ENCODE assay signal across 11 mouse cellular contexts in the genomic region with DNA sequence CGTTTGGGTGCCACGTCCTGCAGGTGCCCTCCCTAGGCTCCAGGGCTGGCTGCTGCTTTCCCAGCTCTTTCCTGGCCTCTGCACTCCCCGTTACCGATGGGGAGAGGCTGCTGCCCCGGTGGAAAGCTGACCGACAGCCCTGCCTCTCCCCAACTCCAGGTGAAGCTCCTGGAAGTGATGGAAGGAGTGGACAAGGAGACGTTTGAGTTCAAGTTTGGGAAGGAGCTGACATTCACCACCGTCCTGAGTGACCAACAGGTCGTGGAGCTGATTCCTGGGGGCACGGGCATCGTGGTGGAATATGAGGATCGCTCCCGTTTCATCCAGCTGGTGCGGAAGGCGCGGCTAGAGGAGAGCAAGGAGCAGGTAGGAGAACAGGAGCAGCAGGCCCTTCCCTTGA.
"Had no signal": no experiment of that assay in that cellular context is flagged by ENCODE, and none has a peak within 500 bp of the region (broad histone marks: within the 10 kb centered on the region; RNA-seq: fewer than 3 reads in every experiment).

No protein-coding gene starts in this region.

- DNase-seq: right cerebral cortex, postnatal 4 days; thymus, adult 18-20 months had no signal

- H3K9ac ChIP-seq: liver, embryonic 15.5 days; liver, postnatal 0 days; lung, embryonic 15.5 days; neural tube, embryonic 13.5 days; neural tube, embryonic 15.5 days had no signal

- H3K4me1 ChIP-seq: lung, embryonic 15.5 days; neural tube, embryonic 15.5 days had no signal

- H3K27me3 ChIP-seq: lung, embryonic 15.5 days; megakaryocyte, embryonic 14.5 days; neural tube, embryonic 13.5 days; neural tube, embryonic 15.5 days had no signal

- H3K27ac ChIP-seq: liver, embryonic 15.5 days; lung, embryonic 15.5 days; macrophage; neural tube, embryonic 13.5 days; neural tube, embryonic 15.5 days had no signal

- H3K4me2 ChIP-seq: liver, embryonic 15.5 days; lung, embryonic 15.5 days; midbrain, embryonic 11.5 days; neural tube, embryonic 13.5 days; neural tube, embryonic 15.5 days had no signal

- H3K4me3 ChIP-seq: liver, embryonic 15.5 days; lung, embryonic 15.5 days; myocyte; neural tube, embryonic 13.5 days; neural tube, embryonic 15.5 days had no signal

- H3K9me3 ChIP-seq: liver, embryonic 15.5 days; lung, embryonic 15.5 days; megakaryocyte, embryonic 14.5 days; neural tube, embryonic 13.5 days; neural tube, embryonic 15.5 days had no signal
